Mouse (Mus musculus) small intestine, adult 2 months (tissue): ENCODE data around the gene Ccdc106. TPM values are rescaled to one million over a fixed set of nuclear protein-coding genes. Genes with fewer than 3 reads are reported as not detected.
A peak's percentile ranks its signal among the peaks of the same experiment; 100 is the strongest.

ENCODE experiments used
- H3K27ac ChIP-seq: fragments of 200-500 bp; 2 replicates; pipeline ENCODE4 v1.5.1; 2012; ENCODE audit warnings: low read depth, low read length, control low read depth, inconsistent platforms; ENCODE audit not compliant: insufficient read depth
- H3K27me3 ChIP-seq: fragments of 200-500 bp; 2 replicates; pipeline ENCODE4 v1.6.1; 2012; ENCODE audit warnings: mild to moderate bottlenecking, moderate library complexity, low read length, inconsistent platforms; ENCODE audit not compliant: control insufficient read depth, insufficient read depth
- H3K36me3 ChIP-seq: fragments of 200-500 bp; 2 replicates; pipeline ENCODE4 v1.6.1; 2012; ENCODE audit warnings: mild to moderate bottlenecking, low read length, control low read depth, inconsistent platforms; ENCODE audit not compliant: control insufficient read depth, insufficient read depth
- H3K4me1 ChIP-seq: fragments of 200-500 bp; 2 replicates; pipeline ENCODE4 v1.6.1; 2012; ENCODE audit warnings: low read length, inconsistent platforms, mixed read lengths; ENCODE audit not compliant: control insufficient read depth, insufficient read depth, insufficient read length
- H3K4me3 ChIP-seq: fragments of 200-500 bp; 2 replicates; pipeline ENCODE4 v1.5.1; 2012; ENCODE audit warnings: low read depth, mild to moderate bottlenecking, control low read depth, inconsistent platforms, low read length, moderate library complexity
- CTCF ChIP-seq: fragments of 200-500 bp; IDR thresholded peaks from 2 replicates; pipeline ENCODE4 v1.5.1; 2012; ENCODE audit warnings: low read depth, mild to moderate bottlenecking, control low read depth, inconsistent platforms, low read length, moderate library complexity, mixed read lengths; ENCODE audit not compliant: insufficient replicate concordance, insufficient read length; ENCODE audit errors: extremely low read depth
- POLR2A ChIP-seq: fragments of 200-500 bp; IDR thresholded peaks from 2 replicates; pipeline ENCODE4 v1.6.1; 2012; ENCODE audit warnings: low read depth, mild to moderate bottlenecking, control low read depth, inconsistent platforms, low read length, moderate library complexity
- WGBS: fragments of 180-500 bp; shearing (Covaris S2); methylation state at CpG from one replicate; pipeline ENCODE4 v1.1.7; 2018; 5-methylcytosine and 5-hydroxymethylcytosine counted together
- polyA plus RNA-seq: library from polyadenylated mRNA; depleted of rRNA; stranded (reverse); fragments of >200 nt; gene quantifications from 2 replicates; pipeline ENCODE4 v1.2.3, GENCODE M21; 2012

Gene Ccdc106
- polyA plus RNA-seq, 1 experiment = 0.81 TPM

- H3K36me3 ChIP-seq = peaks cover 3% of the 10 kb centered on the region; the same call in 1 of the 2 replicates
- H3K27me3 ChIP-seq = peaks cover 13% of the 10 kb centered on the region
Measured at GRCm38 (mm10) chr7:5060944-5061773, 40.8 kb downstream of the Ccdc106 start.

GRCm38 (mm10) chr7:5061774-5062359 lies 41.5 kb downstream of the Ccdc106 start, which contains the start of gene U2af2:
Gene U2af2 (plus strand): TSS chr7:5062143.
- H3K4me3 ChIP-seq = peak within 1 kb of the TSS; percentile 90
- peak within 1 kb of the TSS; percentile 100 for H3K27ac ChIP-seq
- TF ChIP-seq CTCF (0 out of 2 replicates have a peak, but pooled peaks have one; percentile 7), POLR2A (peak; percentile 64; the same call in 1 of the 2 replicates)
- H3K36me3 ChIP-seq = peaks cover 8% of the 10 kb centered on the region
- peaks cover 9% of the 10 kb centered on the region for H3K4me1 ChIP-seq
- under 1% methylated on average over 63 of the region's 65 CpGs for WGBS
- H3K27me3 ChIP-seq = peaks cover 6% of the 10 kb centered on the region

More at GRCm38 (mm10) chr7:5060944-5061773, 40.8 kb downstream of the Ccdc106 start:
- Histone ChIP-seq H3K27ac (peak overlapping the region; percentile 100), H3K4me1 (peaks cover 9% of the 10 kb centered on the region), H3K4me3 (peak overlapping the region; percentile 90)
- WGBS = under 1% methylated on average over 60 of the region's 60 CpGs
- TF ChIP-seq POLR2A (no peak; the same call in 1 of the 2 replicates), CTCF (peak; percentile 68; the same call in 1 of the 2 replicates)

GRCm38 (mm10) chr7:5062360-5063001 lies 42.1 kb downstream of the Ccdc106 start:
- Histone ChIP-seq H3K36me3 (peaks cover 14% of the 10 kb centered on the region), H3K27me3 (peaks cover 3% of the 10 kb centered on the region; the same call in 1 of the 2 replicates), H3K27ac (peak overlapping the region; percentile 77), H3K4me3 (peak overlapping the region; percentile 90), H3K4me1 (peaks cover 10% of the 10 kb centered on the region)
- WGBS = under 1% methylated on average over 50 of the region's 51 CpGs
- TF ChIP-seq POLR2A (no peak), CTCF (no peak)

GRCm38 (mm10) chr7:5064886-5065285 lies 44.5 kb downstream of the Ccdc106 start:
- H3K4me1 ChIP-seq = peaks cover 10% of the 10 kb centered on the region
- no peak for TF ChIP-seq POLR2A
- no peak for TF ChIP-seq CTCF
- 78% methylated on average over 6 of the region's 6 CpGs for WGBS
- H3K4me3 ChIP-seq = no peak overlapping the region
- H3K36me3 ChIP-seq = peaks cover 38% of the 10 kb centered on the region
- H3K27me3 ChIP-seq = no peaks in the 10 kb centered on the region
- no peak overlapping the region for H3K27ac ChIP-seq

- H3K27ac ChIP-seq = no peak overlapping the region
- TF ChIP-seq POLR2A = no peak
- no peaks in the 10 kb centered on the region for H3K27me3 ChIP-seq
- H3K4me3 ChIP-seq = no peak overlapping the region
- WGBS = 29% methylated on average over 1 of the region's 1 CpGs
- peaks cover 83% of the 10 kb centered on the region for H3K36me3 ChIP-seq
- H3K4me1 ChIP-seq = no peaks in the 10 kb centered on the region
Measured at GRCm38 (mm10) chr7:5073586-5073985, 53.2 kb downstream of the Ccdc106 start.

GRCm38 (mm10) chr7:5074984-5075383 lies 54.6 kb downstream of the Ccdc106 start:
- TF ChIP-seq CTCF = no peak
- no peak for TF ChIP-seq POLR2A
- WGBS = 89% methylated on average over 5 of the region's 5 CpGs
- Histone ChIP-seq H3K27ac (no peak overlapping the region), H3K36me3 (peaks cover 73% of the 10 kb centered on the region), H3K27me3 (no peaks in the 10 kb centered on the region), H3K4me3 (no peak overlapping the region), H3K4me1 (peaks cover 1% of the 10 kb centered on the region; the same call in 1 of the 2 replicates)
